Mouse (Mus musculus): Measurements from ENCODE around the gene Sf3b3.
"Not testable (repeated sequence)": the region's sequence is repeated elsewhere in the genome, so short reads cannot be mapped to it uniquely, and the experiment has no call there.

Sf3b3 gene

GRCm38 (mm10) chr8:110804825-110805514 lies 41.6 kb downstream of the Sf3b3 start:
- no peak for DNase-seq (ENCODE audit: low read depth, low spot score)
- Histone ChIP-seq H3K27me3 (ENCODE audit: control insufficient read depth, insufficient read depth, low read length, poor library complexity, severe bottlenecking) (no peaks in the 10 kb centered on the region), H3K36me3 (ENCODE audit: control insufficient read depth, insufficient read depth, low read length, poor library complexity, severe bottlenecking) (no peaks in the 10 kb centered on the region)

- Histone ChIP-seq H3K36me3 (ENCODE audit: control insufficient read depth, insufficient read depth, low read length, poor library complexity, severe bottlenecking) (no peaks in the 10 kb centered on the region), H3K27me3 (ENCODE audit: control insufficient read depth, insufficient read depth, low read length, poor library complexity, severe bottlenecking) (no peaks in the 10 kb centered on the region)
- DNase-seq (ENCODE audit: low read depth, low spot score), result no peak
Observed at GRCm38 (mm10) chr8:110803856-110804255, 42.7 kb downstream of the Sf3b3 start.

GRCm38 (mm10) chr8:110802988-110803387 lies 43.6 kb downstream of the Sf3b3 start:
- H3K36me3 ChIP-seq (ENCODE audit: control insufficient read depth, insufficient read depth, low read length, poor library complexity, severe bottlenecking), result no peaks in the 10 kb centered on the region
- no peak for DNase-seq (ENCODE audit: low read depth, low spot score)
- no peaks in the 10 kb centered on the region for H3K27me3 ChIP-seq (ENCODE audit: control insufficient read depth, insufficient read depth, low read length, poor library complexity, severe bottlenecking)

GRCm38 (mm10) chr8:110797086-110797485 lies 49.5 kb downstream of the Sf3b3 start:
- Histone ChIP-seq H3K27me3 (ENCODE audit: control insufficient read depth, insufficient read depth, low read length, poor library complexity, severe bottlenecking) (no peaks in the 10 kb centered on the region), H3K36me3 (ENCODE audit: control insufficient read depth, insufficient read depth, low read length, poor library complexity, severe bottlenecking) (no peaks in the 10 kb centered on the region)
- DNase-seq (ENCODE audit: low read depth, low spot score), result no peak

- no peak for DNase-seq (ENCODE audit: low read depth, low spot score)
- Histone ChIP-seq H3K27me3 (ENCODE audit: control insufficient read depth, insufficient read depth, low read length, poor library complexity, severe bottlenecking) (no peaks in the 10 kb centered on the region), H3K36me3 (ENCODE audit: control insufficient read depth, insufficient read depth, low read length, poor library complexity, severe bottlenecking) (no peaks in the 10 kb centered on the region)
Observed at GRCm38 (mm10) chr8:110794363-110794965, 52.1 kb downstream of the Sf3b3 start.

GRCm38 (mm10) chr8:110793936-110794335 lies 52.7 kb downstream of the Sf3b3 start:
- Histone ChIP-seq H3K27me3 (ENCODE audit: control insufficient read depth, insufficient read depth, low read length, poor library complexity, severe bottlenecking) (no peaks in the 10 kb centered on the region), H3K36me3 (ENCODE audit: control insufficient read depth, insufficient read depth, low read length, poor library complexity, severe bottlenecking) (no peaks in the 10 kb centered on the region)
- no peak for DNase-seq (ENCODE audit: low read depth, low spot score)

GRCm38 (mm10) chr8:110793511-110793910 lies 53.1 kb downstream of the Sf3b3 start:
- Histone ChIP-seq H3K27me3 (ENCODE audit: control insufficient read depth, insufficient read depth, low read length, poor library complexity, severe bottlenecking) (no peaks in the 10 kb centered on the region), H3K36me3 (ENCODE audit: control insufficient read depth, insufficient read depth, low read length, poor library complexity, severe bottlenecking) (no peaks in the 10 kb centered on the region)
- DNase-seq (ENCODE audit: low read depth, low spot score), result no peak

- Histone ChIP-seq H3K27me3 (ENCODE audit: control insufficient read depth, insufficient read depth, low read length, poor library complexity, severe bottlenecking) (no peaks in the 10 kb centered on the region), H3K36me3 (ENCODE audit: control insufficient read depth, insufficient read depth, low read length, poor library complexity, severe bottlenecking) (no peaks in the 10 kb centered on the region)
- DNase-seq (ENCODE audit: low read depth, low spot score), result no peak
Observed at GRCm38 (mm10) chr8:110792574-110793200, 53.9 kb downstream of the Sf3b3 start.

- no peaks in the 10 kb centered on the region for H3K36me3 ChIP-seq (ENCODE audit: control insufficient read depth, insufficient read depth, low read length, poor library complexity, severe bottlenecking)
- no peak for DNase-seq (ENCODE audit: low read depth, low spot score)
- no peaks in the 10 kb centered on the region for H3K27me3 ChIP-seq (ENCODE audit: control insufficient read depth, insufficient read depth, low read length, poor library complexity, severe bottlenecking)
Observed at GRCm38 (mm10) chr8:110791164-110791563, 55.4 kb downstream of the Sf3b3 start.

GRCm38 (mm10) chr8:110790270-110790669 lies 56.3 kb downstream of the Sf3b3 start:
- no peaks in the 10 kb centered on the region for H3K36me3 ChIP-seq (ENCODE audit: control insufficient read depth, insufficient read depth, low read length, poor library complexity, severe bottlenecking)
- no peak for DNase-seq (ENCODE audit: low read depth, low spot score)
- H3K27me3 ChIP-seq (ENCODE audit: control insufficient read depth, insufficient read depth, low read length, poor library complexity, severe bottlenecking), result no peaks in the 10 kb centered on the region

GRCm38 (mm10) chr8:110789571-110789970 lies 57.0 kb downstream of the Sf3b3 start:
- no peaks in the 10 kb centered on the region for H3K27me3 ChIP-seq (ENCODE audit: control insufficient read depth, insufficient read depth, low read length, poor library complexity, severe bottlenecking)
- H3K36me3 ChIP-seq (ENCODE audit: control insufficient read depth, insufficient read depth, low read length, poor library complexity, severe bottlenecking), result no peaks in the 10 kb centered on the region
- no peak for DNase-seq (ENCODE audit: low read depth, low spot score)

- no peaks in the 10 kb centered on the region for H3K27me3 ChIP-seq (ENCODE audit: control insufficient read depth, insufficient read depth, low read length, poor library complexity, severe bottlenecking)
- H3K36me3 ChIP-seq (ENCODE audit: control insufficient read depth, insufficient read depth, low read length, poor library complexity, severe bottlenecking), result no peaks in the 10 kb centered on the region
- DNase-seq (ENCODE audit: low read depth, low spot score), result no peak
Observed at GRCm38 (mm10) chr8:110788981-110789380, 57.6 kb downstream of the Sf3b3 start.

GRCm38 (mm10) chr8:110787411-110787954 lies 59.1 kb downstream of the Sf3b3 start:
- no peak for DNase-seq (ENCODE audit: low read depth, low spot score)
- Histone ChIP-seq H3K36me3 (ENCODE audit: control insufficient read depth, insufficient read depth, low read length, poor library complexity, severe bottlenecking) (no peaks in the 10 kb centered on the region), H3K27me3 (ENCODE audit: control insufficient read depth, insufficient read depth, low read length, poor library complexity, severe bottlenecking) (no peaks in the 10 kb centered on the region)

GRCm38 (mm10) chr8:110786934-110787333 lies 59.7 kb downstream of the Sf3b3 start:
- no peaks in the 10 kb centered on the region for H3K27me3 ChIP-seq (ENCODE audit: control insufficient read depth, insufficient read depth, low read length, poor library complexity, severe bottlenecking)
- H3K36me3 ChIP-seq (ENCODE audit: control insufficient read depth, insufficient read depth, low read length, poor library complexity, severe bottlenecking), result no peaks in the 10 kb centered on the region
- no peak for DNase-seq (ENCODE audit: low read depth, low spot score)

GRCm38 (mm10) chr8:110786501-110786900 lies 60.1 kb downstream of the Sf3b3 start:
- H3K27me3 ChIP-seq (ENCODE audit: control insufficient read depth, insufficient read depth, low read length, poor library complexity, severe bottlenecking), result not testable (repeated sequence)

More at GRCm38 (mm10) chr8:110786501-110786900, 60.1 kb downstream of the Sf3b3 start:
- not testable (repeated sequence) for H3K36me3 ChIP-seq (ENCODE audit: control insufficient read depth, insufficient read depth, low read length, poor library complexity, severe bottlenecking); DNase-seq (ENCODE audit: low read depth, low spot score)
